Mouse (Mus musculus): ENCODE data around the gene Bcl9.
A peak's percentile ranks its signal among the peaks of the same experiment; 100 is the strongest.

Bcl9 gene

DNA sequence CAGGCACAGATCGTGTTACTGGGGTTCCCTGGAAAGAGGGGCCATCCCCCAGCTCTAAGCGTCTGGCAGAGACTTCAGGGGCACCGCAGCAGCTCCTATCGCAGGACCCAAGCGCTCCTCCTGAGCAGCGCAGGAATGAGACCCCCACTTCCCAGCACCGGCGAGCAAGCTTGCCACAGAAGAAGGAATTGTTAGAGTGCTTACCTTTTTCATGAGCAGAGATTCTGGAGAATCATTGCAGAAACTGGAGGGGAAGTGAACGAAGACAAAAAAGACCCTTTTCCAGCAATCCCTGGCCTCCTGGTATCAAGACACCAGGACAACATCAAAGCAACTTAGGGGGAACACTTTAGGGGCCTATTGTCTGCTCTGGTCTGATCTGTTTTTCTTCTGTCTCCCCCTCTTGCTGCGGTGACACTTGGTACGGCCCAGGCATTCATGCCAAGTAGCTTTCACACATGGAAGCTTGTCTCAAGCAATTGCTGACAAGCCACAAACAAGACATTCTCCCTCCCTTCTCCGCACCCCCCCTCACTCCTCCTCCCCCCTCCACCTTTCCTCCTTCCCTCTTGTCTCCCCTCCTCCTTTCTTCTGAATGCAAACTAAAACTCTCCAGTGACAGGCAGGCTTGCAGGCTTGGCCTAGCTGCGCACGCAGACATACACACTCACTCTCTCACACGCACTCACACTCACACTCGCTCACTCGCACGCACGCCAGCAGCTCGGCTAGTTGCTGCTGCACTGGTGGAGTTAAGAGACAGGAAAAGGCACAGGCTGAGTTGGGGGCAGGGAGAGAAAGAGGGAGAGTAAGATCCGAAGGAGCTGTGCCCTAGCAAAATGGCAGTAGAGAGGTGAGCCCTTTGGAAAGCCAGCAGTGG lies at the start of gene Bcl9:
Bcl9 (minus strand) TSS at position 365 of the 880 bp plus-strand sequence.
- DNase-seq (ENCODE audit: low read depth, low spot score) = peak; percentile 68
- H3K36me3 ChIP-seq (ENCODE audit: control insufficient read depth, insufficient read depth, low read length, poor library complexity, severe bottlenecking) = no peaks in the 10 kb centered on the region
- no peaks in the 10 kb centered on the region for H3K27me3 ChIP-seq (ENCODE audit: control insufficient read depth, insufficient read depth, low read length, poor library complexity, severe bottlenecking)

DNA sequence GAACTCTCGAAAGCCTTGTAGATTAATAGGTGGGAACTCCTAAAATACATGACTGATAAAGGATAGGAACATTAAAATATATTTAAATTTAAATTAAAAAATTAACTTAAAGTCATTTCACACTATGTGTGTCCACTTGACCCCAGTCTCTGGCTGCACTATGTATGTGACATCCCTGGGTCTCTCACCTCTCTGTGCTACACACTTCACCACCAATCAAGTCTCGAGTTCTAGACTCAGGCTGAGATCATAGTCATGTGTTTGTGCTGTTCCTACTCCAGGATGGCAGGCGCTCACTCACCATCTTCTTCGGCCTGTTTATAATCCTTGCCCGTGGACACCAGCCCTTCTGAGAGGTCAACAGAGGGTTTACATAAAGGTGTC lies 41.5 kb upstream of the Bcl9 start:
- Histone ChIP-seq H3K36me3 (ENCODE audit: control insufficient read depth, insufficient read depth, low read length, poor library complexity, severe bottlenecking) (no peaks in the 10 kb centered on the region), H3K27me3 (ENCODE audit: control insufficient read depth, insufficient read depth, low read length, poor library complexity, severe bottlenecking) (no peaks in the 10 kb centered on the region)
- no peak for DNase-seq (ENCODE audit: low read depth, low spot score)

DNA sequence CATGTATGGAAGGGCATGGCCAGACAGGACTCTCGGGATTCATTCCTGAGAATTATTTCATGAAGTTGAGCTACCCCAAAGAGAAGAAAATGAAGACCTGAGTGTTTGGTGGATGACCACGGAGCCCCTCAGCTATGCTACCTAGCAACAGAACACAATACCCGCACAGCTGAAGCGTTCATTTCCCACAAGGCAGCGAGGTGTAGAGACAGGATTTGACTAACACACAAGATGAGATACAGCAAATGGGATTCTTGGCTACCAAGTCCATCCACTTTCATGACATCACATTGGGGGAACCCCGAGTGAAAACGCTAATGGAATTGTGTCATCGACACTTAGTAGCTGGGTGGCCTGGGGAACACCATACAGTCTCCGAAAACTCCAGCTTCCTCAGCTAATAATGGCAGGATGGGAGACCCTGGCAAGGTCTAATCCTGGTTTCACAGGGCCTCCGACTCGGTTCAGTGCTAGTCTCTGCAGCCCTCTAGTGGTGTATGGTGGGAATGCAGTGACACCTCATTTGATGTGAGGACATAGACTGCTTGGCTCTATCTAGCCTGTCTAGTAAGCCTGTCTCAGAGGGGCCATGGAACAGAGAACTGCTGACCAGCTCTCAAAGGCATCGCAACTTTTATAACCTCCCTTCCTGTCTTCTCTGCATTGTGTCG lies 40.9 kb upstream of the Bcl9 start:
- peak; percentile 84 for DNase-seq (ENCODE audit: low read depth, low spot score)
- Histone ChIP-seq H3K36me3 (ENCODE audit: control insufficient read depth, insufficient read depth, low read length, poor library complexity, severe bottlenecking) (no peaks in the 10 kb centered on the region), H3K27me3 (ENCODE audit: control insufficient read depth, insufficient read depth, low read length, poor library complexity, severe bottlenecking) (no peaks in the 10 kb centered on the region)

- Histone ChIP-seq H3K27me3 (ENCODE audit: control insufficient read depth, insufficient read depth, low read length, poor library complexity, severe bottlenecking) (no peaks in the 10 kb centered on the region), H3K36me3 (ENCODE audit: control insufficient read depth, insufficient read depth, low read length, poor library complexity, severe bottlenecking) (no peaks in the 10 kb centered on the region)
- no peak for DNase-seq (ENCODE audit: low read depth, low spot score)
Measured at GRCm38 (mm10) chr3:97337306-97337705, 39.6 kb upstream of the Bcl9 start.

GRCm38 (mm10) chr3:97336331-97336730 lies 38.6 kb upstream of the Bcl9 start:
- Histone ChIP-seq H3K27me3 (ENCODE audit: control insufficient read depth, insufficient read depth, low read length, poor library complexity, severe bottlenecking) (no peaks in the 10 kb centered on the region), H3K36me3 (ENCODE audit: control insufficient read depth, insufficient read depth, low read length, poor library complexity, severe bottlenecking) (no peaks in the 10 kb centered on the region)
- no peak for DNase-seq (ENCODE audit: low read depth, low spot score)

- no peaks in the 10 kb centered on the region for H3K36me3 ChIP-seq (ENCODE audit: control insufficient read depth, insufficient read depth, low read length, poor library complexity, severe bottlenecking)
- DNase-seq (ENCODE audit: low read depth, low spot score) = no peak
- H3K27me3 ChIP-seq (ENCODE audit: control insufficient read depth, insufficient read depth, low read length, poor library complexity, severe bottlenecking) = no peaks in the 10 kb centered on the region
Measured at GRCm38 (mm10) chr3:97334618-97335017, 36.9 kb upstream of the Bcl9 start.

- DNase-seq (ENCODE audit: low read depth, low spot score) = peak; percentile 52
- Histone ChIP-seq H3K27me3 (ENCODE audit: control insufficient read depth, insufficient read depth, low read length, poor library complexity, severe bottlenecking) (no peaks in the 10 kb centered on the region), H3K36me3 (ENCODE audit: control insufficient read depth, insufficient read depth, low read length, poor library complexity, severe bottlenecking) (no peaks in the 10 kb centered on the region)
Measured at GRCm38 (mm10) chr3:97332172-97332571, 34.5 kb upstream of the Bcl9 start.

DNA sequence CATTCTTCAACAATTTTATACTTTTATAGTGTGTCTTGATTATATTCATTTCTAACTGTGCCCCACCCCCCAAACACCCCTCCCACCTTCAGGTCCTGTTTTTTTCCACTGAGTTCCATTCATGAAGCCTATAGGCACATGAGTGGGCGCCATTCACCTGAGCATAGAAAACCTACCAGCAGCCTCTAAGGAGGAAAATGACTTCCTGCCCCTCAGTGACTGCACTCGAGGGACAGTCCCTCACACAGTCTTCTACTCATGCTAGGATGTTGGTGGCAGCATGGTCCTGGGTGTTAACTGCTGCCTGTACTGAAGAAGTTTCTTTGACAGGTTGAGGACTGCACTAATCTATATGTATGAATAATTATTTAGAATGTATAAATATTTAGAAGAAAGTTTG lies 30.1 kb upstream of the Bcl9 start:
- DNase-seq (ENCODE audit: low read depth, low spot score) = peak; percentile 25
- Histone ChIP-seq H3K27me3 (ENCODE audit: control insufficient read depth, insufficient read depth, low read length, poor library complexity, severe bottlenecking) (no peaks in the 10 kb centered on the region), H3K36me3 (ENCODE audit: control insufficient read depth, insufficient read depth, low read length, poor library complexity, severe bottlenecking) (no peaks in the 10 kb centered on the region)

- no peak for DNase-seq (ENCODE audit: low read depth, low spot score)
- no peaks in the 10 kb centered on the region for H3K36me3 ChIP-seq (ENCODE audit: control insufficient read depth, insufficient read depth, low read length, poor library complexity, severe bottlenecking)
- H3K27me3 ChIP-seq (ENCODE audit: control insufficient read depth, insufficient read depth, low read length, poor library complexity, severe bottlenecking) = no peaks in the 10 kb centered on the region
Measured at GRCm38 (mm10) chr3:97327356-97327755, 29.6 kb upstream of the Bcl9 start.

- Histone ChIP-seq H3K27me3 (ENCODE audit: control insufficient read depth, insufficient read depth, low read length, poor library complexity, severe bottlenecking) (no peaks in the 10 kb centered on the region), H3K36me3 (ENCODE audit: control insufficient read depth, insufficient read depth, low read length, poor library complexity, severe bottlenecking) (no peaks in the 10 kb centered on the region)
- DNase-seq (ENCODE audit: low read depth, low spot score) = no peak
Measured at GRCm38 (mm10) chr3:97325621-97326345, 28.1 kb upstream of the Bcl9 start.

DNA sequence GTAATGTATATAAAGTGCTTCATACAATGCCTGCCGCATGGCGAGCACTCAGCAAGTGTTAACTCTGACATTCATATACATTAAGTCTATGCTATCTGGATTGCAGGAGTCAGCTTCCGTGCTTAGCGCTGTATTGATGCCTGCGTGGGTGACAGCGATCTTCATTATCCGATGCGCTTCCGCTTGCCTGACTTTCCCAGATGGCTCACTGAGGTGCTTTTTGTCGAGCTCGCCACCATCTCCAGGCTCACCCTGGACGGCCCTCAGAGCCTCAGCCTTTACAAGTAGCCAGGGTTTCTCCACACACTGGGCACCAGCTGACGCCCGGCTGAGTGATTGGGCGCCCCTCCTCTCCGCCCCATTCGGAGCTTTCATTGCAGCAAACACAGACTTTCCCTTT lies 26.3 kb upstream of the Bcl9 start:
- no peak for DNase-seq (ENCODE audit: low read depth, low spot score)
- no peaks in the 10 kb centered on the region for H3K27me3 ChIP-seq (ENCODE audit: control insufficient read depth, insufficient read depth, low read length, poor library complexity, severe bottlenecking)
- H3K36me3 ChIP-seq (ENCODE audit: control insufficient read depth, insufficient read depth, low read length, poor library complexity, severe bottlenecking) = no peaks in the 10 kb centered on the region

GRCm38 (mm10) chr3:97317302-97317701 lies 19.6 kb upstream of the Bcl9 start:
- H3K27me3 ChIP-seq (ENCODE audit: control insufficient read depth, insufficient read depth, low read length, poor library complexity, severe bottlenecking) = no peaks in the 10 kb centered on the region
- no peak for DNase-seq (ENCODE audit: low read depth, low spot score)
- H3K36me3 ChIP-seq (ENCODE audit: control insufficient read depth, insufficient read depth, low read length, poor library complexity, severe bottlenecking) = no peaks in the 10 kb centered on the region

DNA sequence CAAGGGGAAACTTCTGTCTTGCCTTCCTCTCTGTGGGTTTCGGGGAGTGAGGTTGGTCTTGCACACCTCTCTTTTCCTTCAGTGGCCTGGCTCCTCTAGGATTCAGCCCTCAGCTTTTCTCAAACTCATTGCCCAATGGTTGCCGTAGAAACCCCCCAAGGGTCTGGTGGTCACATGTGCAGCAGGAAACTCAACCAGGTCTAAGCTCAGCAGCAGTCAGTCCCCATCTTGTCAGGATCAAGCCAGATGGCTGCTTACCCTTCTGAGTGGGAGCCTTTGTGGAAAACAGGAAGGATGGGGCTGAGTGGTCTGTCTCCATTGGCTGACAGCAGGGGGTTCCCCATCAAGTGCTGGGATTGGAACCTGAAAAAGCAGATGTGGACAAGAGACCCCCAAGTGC lies 15.7 kb upstream of the Bcl9 start:
- H3K36me3 ChIP-seq (ENCODE audit: control insufficient read depth, insufficient read depth, low read length, poor library complexity, severe bottlenecking) = no peaks in the 10 kb centered on the region
- DNase-seq (ENCODE audit: low read depth, low spot score) = no peak
- H3K27me3 ChIP-seq (ENCODE audit: control insufficient read depth, insufficient read depth, low read length, poor library complexity, severe bottlenecking) = no peaks in the 10 kb centered on the region

DNA sequence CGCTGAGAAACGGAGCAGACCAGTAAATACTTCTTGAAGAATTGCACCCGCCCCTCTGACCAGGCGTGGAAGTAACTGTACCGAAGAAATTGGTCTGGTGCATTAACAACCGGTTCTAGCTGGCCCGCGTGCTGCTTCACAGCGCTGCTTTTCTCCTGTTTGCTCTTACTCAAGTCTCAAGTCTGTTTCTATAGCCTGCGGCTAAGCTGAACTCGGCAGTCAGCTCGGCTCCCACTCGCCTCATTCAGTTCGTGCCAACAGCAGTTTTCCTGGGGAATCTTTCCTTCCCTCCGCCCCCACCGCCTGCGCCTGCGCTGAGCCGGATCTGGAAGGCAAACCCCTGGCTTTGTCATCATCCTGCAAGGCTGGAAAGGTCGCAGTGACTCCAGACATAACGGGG lies 14.3 kb upstream of the Bcl9 start:
- DNase-seq (ENCODE audit: low read depth, low spot score) = no peak
- Histone ChIP-seq H3K27me3 (ENCODE audit: control insufficient read depth, insufficient read depth, low read length, poor library complexity, severe bottlenecking) (no peaks in the 10 kb centered on the region), H3K36me3 (ENCODE audit: control insufficient read depth, insufficient read depth, low read length, poor library complexity, severe bottlenecking) (no peaks in the 10 kb centered on the region)
